Mouse (Mus musculus) stomach, adult 2 months (tissue): ENCODE results near the gene Mgst2. TPM values are rescaled to one million over a fixed set of nuclear protein-coding genes. Genes with fewer than 3 reads are reported as not detected.

ENCODE experiments used
- polyA plus RNA-seq: library from polyadenylated mRNA; depleted of rRNA; stranded (reverse); fragments of >200 nt; gene quantifications from 2 replicates; pipeline ENCODE4 v1.2.3, GENCODE M21; 2012; rRNA removed

Gene Mgst2
- polyA plus RNA-seq: 9.7 and 15.2 TPM in 2 replicates

GRCm38 (mm10) chr3:51660060-51660459, at the start of gene Mgst2:
Mgst2 (plus strand) TSS chr3:51660360.

Other genes starting within 250 kb of the Mgst2 start
- gene Naa15, start 245.2 kb upstream of the Mgst2 start, polyA plus RNA-seq: 0.23 and 0.43 TPM in 2 replicates
- gene Rab33b, start 176.4 kb upstream of the Mgst2 start, polyA plus RNA-seq: 2.1 and 2.2 TPM in 2 replicates
- 2.8 and 4.4 TPM in 2 replicates for gene Setd7, start 99.5 kb upstream of the Mgst2 start, polyA plus RNA-seq